Mouse (Mus musculus) testis, adult 2 months (tissue): ENCODE data around the gene Txndc8.

Experiments used
- CTCF ChIP-seq: fragments of 200-500 bp; IDR thresholded peaks from 2 replicates; pipeline ENCODE4 v1.5.1; 2012; ENCODE audit warnings: low read depth, mild to moderate bottlenecking, inconsistent platforms, low read length, moderate library complexity; ENCODE audit not compliant: control insufficient read depth, insufficient read depth, insufficient replicate concordance
- POLR2A ChIP-seq: fragments of 200-500 bp; IDR thresholded peaks from 2 replicates; pipeline ENCODE4 v1.6.1; 2012; ENCODE audit warnings: low read depth, mild to moderate bottlenecking, inconsistent platforms, low read length, moderate library complexity; ENCODE audit not compliant: control insufficient read depth

DNA sequence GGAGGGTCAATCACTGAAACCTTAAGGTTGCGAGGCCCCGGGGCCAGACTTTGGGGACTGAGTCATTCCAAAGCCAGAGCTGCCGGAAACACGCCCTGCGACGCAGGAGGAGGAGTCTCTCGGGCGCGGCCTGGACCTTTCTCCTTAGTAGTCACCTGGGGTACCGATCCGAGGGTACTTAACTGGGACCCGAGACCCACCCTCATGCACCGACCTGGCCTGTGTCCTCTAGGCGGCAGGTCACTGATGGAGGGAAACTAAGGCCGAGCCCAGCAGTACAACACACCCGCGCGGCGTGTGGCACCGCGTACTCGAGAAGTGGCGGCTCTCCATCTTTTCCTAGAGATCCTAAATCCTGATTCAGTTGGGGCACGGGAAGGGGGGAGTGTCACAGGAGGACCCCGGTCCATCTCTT, 53.4 kb downstream of the Txndc8 start:
- no peak for TF ChIP-seq POLR2A
- TF ChIP-seq CTCF: 0 out of 2 replicates have a peak, but pooled peaks have one; percentile 2
